In the genomic region with DNA sequence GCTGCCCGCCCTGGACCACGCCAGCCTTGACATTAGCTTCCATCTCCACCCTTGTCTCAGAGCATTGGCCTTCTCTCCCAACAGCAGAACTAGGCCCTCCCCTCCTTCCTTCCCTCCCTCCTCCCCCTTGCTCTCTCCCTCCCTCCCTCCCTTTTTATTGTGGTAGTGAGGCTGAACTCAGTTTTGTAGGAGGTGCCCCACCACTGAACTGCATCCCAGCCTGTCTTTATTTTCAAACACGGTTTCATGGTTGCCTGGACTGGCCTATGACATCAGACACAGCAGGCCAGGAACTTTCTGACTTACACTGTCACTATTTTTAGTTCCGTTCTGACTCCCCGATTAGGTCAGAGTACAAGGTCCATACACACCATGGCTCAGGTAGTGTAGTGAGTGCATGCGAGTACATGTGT, we compare ENCODE assay signal across 11 mouse cellular contexts. TPM values are rescaled to one million over a fixed set of nuclear protein-coding genes. Genes with fewer than 3 reads are reported as not detected.
DNase-seq lines count a peak whose midpoint lies in the region; ATAC-seq and TF ChIP-seq lines count a peak whose summit lies in the region.
"Had no signal": no experiment of that assay in that cellular context is flagged by ENCODE, and none has a peak within 500 bp of the region (broad histone marks: within the 10 kb centered on the region; RNA-seq: fewer than 3 reads in every experiment).

No protein-coding gene starts in this region.

- peak; percentile 17 to 25 for DNase-seq in heart, adult 18-20 months
- no peak for DNase-seq in heart, postnatal 36 days
- DNase-seq in spleen, adult 2 months (ENCODE audit: low read depth in 1 of 2, low spot score in 2 of 2) = no peak
- no peak for DNase-seq in spleen, adult 12 weeks (ENCODE audit: low spot score)
- no peak for DNase-seq in embryonic facial prominence, embryonic 10.5 days (ENCODE audit: low spot score)
- no peak for DNase-seq in layer of hippocampus, adult 9-11 months
- DNase-seq: adrenal gland, postnatal 10 days; cerebellum, adult 11 months had no signal

- TF ChIP-seq POLR2A in spleen, adult 2 months (IDR thresholded peaks at IDR 0.05; ENCODE audit: low read depth, low read length) = no peak

- TF ChIP-seq CTCF in spleen, adult 2 months (IDR thresholded peaks at IDR 0.05; ENCODE audit: extremely low read depth, insufficient read depth, insufficient read length, insufficient replicate concordance) = no peak

- no peak overlapping the region for H3K9ac ChIP-seq in kidney, embryonic 15.5 days
- H3K9ac ChIP-seq in stomach, embryonic 16.5 days (ENCODE audit: low read length) = no peak overlapping the region

- peak overlapping the region; percentile 43; the same call in 1 of the 2 replicates for H3K27ac ChIP-seq in spleen, adult 2 months (ENCODE audit: insufficient read depth, low read length)
- H3K27ac ChIP-seq in kidney, embryonic 15.5 days = 0 out of 2 replicates have a peak overlapping the region, but pooled peaks have one; percentile 48
- no peak overlapping the region for H3K27ac ChIP-seq in stomach, embryonic 16.5 days (ENCODE audit: low read length)
- no peak overlapping the region for H3K27ac ChIP-seq in embryonic facial prominence, embryonic 10.5 days (replicated peaks)

- H3K9me3 ChIP-seq in kidney, embryonic 15.5 days (replicated peaks) = no peaks in the 10 kb centered on the region
- H3K9me3 ChIP-seq in stomach, embryonic 16.5 days (replicated peaks; ENCODE audit: control insufficient read depth, low read length) = no peaks in the 10 kb centered on the region
- H3K9me3 ChIP-seq in embryonic facial prominence, embryonic 10.5 days = no peaks in the 10 kb centered on the region

- peak; percentile 52; the same call in 1 of the 2 replicates for ATAC-seq in kidney, embryonic 15.5 days (replicated peaks; ENCODE audit: low FRiP score)
- ATAC-seq in stomach, embryonic 16.5 days (ENCODE audit: insufficient read depth, low FRiP score) = peak; percentile 56; the same call in 1 of the 2 replicates
- ATAC-seq: forebrain, embryonic 14.5 days had no signal

- 34% methylated on average over 6 of the region's 6 CpGs for WGBS in spleen, adult 2 months
- 61% methylated on average over 6 of the region's 6 CpGs for WGBS in kidney, embryonic 15.5 days
- 64% methylated on average over 6 of the region's 6 CpGs for WGBS in stomach, embryonic 16.5 days
- 80% methylated on average over 6 of the region's 6 CpGs for WGBS in embryonic facial prominence, embryonic 10.5 days

- no peak overlapping the region for H3K4me2 ChIP-seq in kidney, embryonic 15.5 days
- H3K4me2 ChIP-seq in stomach, embryonic 16.5 days (ENCODE audit: low read depth, low read length) = no peak overlapping the region

- no peaks in the 10 kb centered on the region for H3K27me3 ChIP-seq in spleen, adult 2 months (ENCODE audit: control insufficient read depth, insufficient read depth, low read length)
- no peaks in the 10 kb centered on the region for H3K27me3 ChIP-seq in kidney, embryonic 15.5 days
- H3K27me3 ChIP-seq in stomach, embryonic 16.5 days (ENCODE audit: control insufficient read depth, insufficient read depth, low read length) = no peaks in the 10 kb centered on the region
- H3K27me3 ChIP-seq in embryonic facial prominence, embryonic 10.5 days (replicated peaks; ENCODE audit: low read depth, poor library complexity, severe bottlenecking) = no peaks in the 10 kb centered on the region

- peaks cover 3% of the 10 kb centered on the region; the same call in 1 of the 2 replicates for H3K4me1 ChIP-seq in spleen, adult 2 months (ENCODE audit: control insufficient read depth, insufficient read depth, insufficient read length)
- H3K4me1 ChIP-seq in kidney, embryonic 15.5 days = peaks cover 24% of the 10 kb centered on the region
- no peaks in the 10 kb centered on the region; the same call in 1 of the 2 replicates for H3K4me1 ChIP-seq in stomach, embryonic 16.5 days (ENCODE audit: control insufficient read depth, insufficient read depth, low read length)
- H3K4me1 ChIP-seq in embryonic facial prominence, embryonic 10.5 days = peaks cover 8% of the 10 kb centered on the region

- intact Hi-C loops in heart, postnatal 36 days (cut with DNase I) = no loop called here

- no peak overlapping the region for H3K4me3 ChIP-seq in spleen, adult 2 months (ENCODE audit: extremely low read depth, insufficient read depth, insufficient read length)
- H3K4me3 ChIP-seq in kidney, embryonic 15.5 days (replicated peaks) = no peak overlapping the region
- H3K4me3 ChIP-seq in stomach, embryonic 16.5 days (replicated peaks; ENCODE audit: low read length) = no peak overlapping the region
- H3K4me3 ChIP-seq in embryonic facial prominence, embryonic 10.5 days = no peak overlapping the region

- H3K36me3 ChIP-seq in spleen, adult 2 months (ENCODE audit: control insufficient read depth, insufficient read depth, low read length) = no peaks in the 10 kb centered on the region
- no peaks in the 10 kb centered on the region for H3K36me3 ChIP-seq in kidney, embryonic 15.5 days
- no peaks in the 10 kb centered on the region for H3K36me3 ChIP-seq in stomach, embryonic 16.5 days (ENCODE audit: control insufficient read depth, insufficient read depth, low read length)
- no peaks in the 10 kb centered on the region for H3K36me3 ChIP-seq in embryonic facial prominence, embryonic 10.5 days (replicated peaks)

RNA-seq across cellular contexts. Expression of gene Lat, which starts 29.2 kb away (rescaled TPM):
- 1 to 10 TPM in 1 of 2 experiments, under 1 TPM in 1; 0.52 to 5.7 TPM for total RNA-seq in heart, adult 18-20 months (2021)
- under 1 TPM in 1 of 2 experiments, not detected in 1; 0.33 TPM for total RNA-seq in heart, postnatal 36 days (2021)
- polyA plus RNA-seq in spleen, adult 2 months (2012; rRNA removed) = 164 and 223 TPM in 2 replicates
- polyA plus RNA-seq in kidney, embryonic 15.5 days (2015; fragmentation: Nextera tagmentation; extraction: Ambion mirVana) = 2.3 and 3.0 TPM in 2 replicates
- polyA plus RNA-seq in stomach, embryonic 16.5 days (2015; fragmentation: Nextera tagmentation; extraction: Ambion mirVana) = 0.51 and 2.0 TPM in 2 replicates
- 2.9 and 3.3 TPM in 2 replicates for polyA plus RNA-seq in embryonic facial prominence, embryonic 10.5 days (2016; fragmentation: Nextera tagmentation; extraction: Ambion mirVana)

RNA-seq across cellular contexts. Expression of gene Spns1, which starts 37.0 kb away (rescaled TPM):
- total RNA-seq in heart, adult 18-20 months (2021) = 10 to 100 TPM; 24.8 to 25.8 TPM
- total RNA-seq in heart, postnatal 36 days (2021) = 10 to 100 TPM; 31.5 to 33.1 TPM
- polyA plus RNA-seq in spleen, adult 2 months (2012; rRNA removed) = 115 and 208 TPM in 2 replicates
- 58.9 and 70.8 TPM in 2 replicates for polyA plus RNA-seq in kidney, embryonic 15.5 days (2015; fragmentation: Nextera tagmentation; extraction: Ambion mirVana)
- 48.1 and 52.4 TPM in 2 replicates for polyA plus RNA-seq in stomach, embryonic 16.5 days (2015; fragmentation: Nextera tagmentation; extraction: Ambion mirVana)
- 63.6 and 66.9 TPM in 2 replicates for polyA plus RNA-seq in embryonic facial prominence, embryonic 10.5 days (2016; fragmentation: Nextera tagmentation; extraction: Ambion mirVana)

RNA-seq across cellular contexts. Expression of gene Nfatc2ip, which starts 56.3 kb away (rescaled TPM):
- total RNA-seq in heart, adult 18-20 months (2021) = 1 to 10 TPM; 3.8 to 3.9 TPM
- 1 to 10 TPM; 3.9 to 4.6 TPM for total RNA-seq in heart, postnatal 36 days (2021)
- 9.0 and 10.7 TPM in 2 replicates for polyA plus RNA-seq in spleen, adult 2 months (2012; rRNA removed)
- 2.8 and 2.9 TPM in 2 replicates for polyA plus RNA-seq in kidney, embryonic 15.5 days (2015; fragmentation: Nextera tagmentation; extraction: Ambion mirVana)
- polyA plus RNA-seq in stomach, embryonic 16.5 days (2015; fragmentation: Nextera tagmentation; extraction: Ambion mirVana) = 1.1 and 1.4 TPM in 2 replicates
- polyA plus RNA-seq in embryonic facial prominence, embryonic 10.5 days (2016; fragmentation: Nextera tagmentation; extraction: Ambion mirVana) = 2.5 and 2.9 TPM in 2 replicates

Comparison
In these comparisons a context has a peak if more than half of its experiments do, and no peak if none do; other contexts are left out.
1. DNase-seq: peak in heart, adult 18-20 months (2 of 2); none in heart, postnatal 36 days (0 of 2), spleen, adult 2 months (0 of 2), spleen, adult 12 weeks (single experiment), embryonic facial prominence, embryonic 10.5 days (single experiment) and layer of hippocampus, adult 9-11 months (single experiment).
2. H3K27ac ChIP-seq: peak in spleen, adult 2 months (single experiment) and kidney, embryonic 15.5 days (single experiment); none in stomach, embryonic 16.5 days (single experiment) and embryonic facial prominence, embryonic 10.5 days (single experiment).
3. RNA of gene Lat, which starts 29.2 kb away (polyA plus RNA-seq): 164 to 223 TPM in spleen, adult 2 months; 2.3 to 3.0 TPM in kidney, embryonic 15.5 days, 2.9 to 3.3 TPM in embryonic facial prominence, embryonic 10.5 days and 0.51 to 2.0 TPM in stomach, embryonic 16.5 days; every median in the first group is over 10 times any median in the second.